Mouse (Mus musculus): ENCODE results near the gene Ank.
A peak's percentile ranks its signal among the peaks of the same experiment; 100 is the strongest.

Gene Ank

GRCm38 (mm10) chr15:27539745-27540144 lies 73.3 kb downstream of the Ank start:
- DNase-seq: peak; percentile 99

GRCm38 (mm10) chr15:27545203-27545602 lies 78.7 kb downstream of the Ank start:
- DNase-seq: no peak

- peak; percentile 91 for DNase-seq
Measured at GRCm38 (mm10) chr15:27548110-27548509, 81.6 kb downstream of the Ank start.

- DNase-seq: peak; percentile 90
Measured at GRCm38 (mm10) chr15:27549071-27549470, 82.6 kb downstream of the Ank start.

GRCm38 (mm10) chr15:27549878-27550277 lies 83.4 kb downstream of the Ank start:
- no peak for DNase-seq

GRCm38 (mm10) chr15:27550358-27550992 lies 84.0 kb downstream of the Ank start:
- DNase-seq: no peak

- DNase-seq: peak; percentile 96
Measured at GRCm38 (mm10) chr15:27551117-27552114, 84.9 kb downstream of the Ank start.

- DNase-seq: peak; percentile 92
Measured at GRCm38 (mm10) chr15:27552129-27552700, 85.7 kb downstream of the Ank start.

GRCm38 (mm10) chr15:27553554-27553953 lies 87.1 kb downstream of the Ank start:
- DNase-seq: no peak

- no peak for DNase-seq
Measured at GRCm38 (mm10) chr15:27558456-27559147, 92.1 kb downstream of the Ank start.

GRCm38 (mm10) chr15:27560315-27560714 lies 93.8 kb downstream of the Ank start:
- DNase-seq: peak; percentile 89

- no peak for DNase-seq
Measured at GRCm38 (mm10) chr15:27564106-27565100, 97.9 kb downstream of the Ank start.

- peak; percentile 89 for DNase-seq
Measured at GRCm38 (mm10) chr15:27565626-27566185, 99.2 kb downstream of the Ank start.

GRCm38 (mm10) chr15:27567356-27567755 lies 100.9 kb downstream of the Ank start:
- no peak for DNase-seq

GRCm38 (mm10) chr15:27568371-27568770 lies 101.9 kb downstream of the Ank start:
- no peak for DNase-seq

GRCm38 (mm10) chr15:27569924-27570323 lies 103.4 kb downstream of the Ank start:
- DNase-seq: peak; percentile 89

- peak; percentile 91 for DNase-seq
Measured at GRCm38 (mm10) chr15:27570385-27570784, 103.9 kb downstream of the Ank start.

- peak; percentile 99 for DNase-seq
Measured at GRCm38 (mm10) chr15:27571179-27571578, 104.7 kb downstream of the Ank start.

GRCm38 (mm10) chr15:27574992-27575781 lies 108.7 kb downstream of the Ank start:
- DNase-seq: peak; percentile 94

GRCm38 (mm10) chr15:27575932-27576331 lies 109.5 kb downstream of the Ank start:
- DNase-seq: peak; percentile 93

All from heart, adult 11 months (tissue).